Mouse (Mus musculus): ENCODE results near the gene Hist1h2bk. TPM values are rescaled to one million over a fixed set of nuclear protein-coding genes. Genes with fewer than 3 reads are reported as not detected.

Hist1h2bk gene
- not detected for polyA plus RNA-seq (2017; shearing (Covaris generic))

DNA sequence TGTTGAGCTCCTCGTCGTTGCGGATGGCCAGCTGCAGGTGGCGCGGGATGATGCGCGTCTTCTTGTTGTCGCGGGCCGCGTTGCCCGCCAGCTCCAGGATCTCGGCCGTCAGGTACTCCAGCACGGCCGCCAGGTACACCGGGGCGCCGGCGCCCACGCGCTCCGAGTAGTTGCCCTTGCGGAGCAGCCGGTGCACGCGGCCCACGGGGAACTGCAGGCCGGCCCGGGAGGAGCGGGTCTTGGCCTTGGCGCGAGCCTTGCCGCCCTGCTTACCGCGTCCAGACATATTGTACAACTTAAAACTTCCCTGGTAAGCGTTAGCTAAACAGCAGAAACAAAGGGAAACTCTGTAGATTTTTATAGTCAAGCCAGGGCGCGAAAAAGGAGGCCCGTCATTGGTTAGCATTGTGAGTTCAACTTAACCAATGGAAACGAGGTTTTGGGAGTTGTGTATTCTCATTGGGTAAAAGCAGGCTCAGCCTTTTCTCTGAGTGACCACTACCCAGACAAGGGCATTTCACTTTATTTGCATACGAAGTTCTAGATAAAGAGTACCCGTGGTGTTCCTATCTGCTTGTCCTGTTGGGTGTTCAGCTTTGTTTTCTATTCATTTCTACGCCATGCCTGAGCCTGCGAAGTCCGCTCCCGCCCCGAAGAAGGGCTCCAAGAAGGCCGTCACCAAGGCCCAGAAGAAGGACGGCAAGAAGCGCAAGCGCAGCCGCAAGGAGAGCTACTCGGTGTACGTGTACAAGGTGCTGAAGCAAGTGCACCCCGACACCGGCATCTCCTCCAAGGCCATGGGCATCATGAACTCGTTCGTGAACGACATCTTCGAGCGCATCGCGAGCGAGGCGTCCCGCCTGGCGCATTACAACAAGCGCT is at the start of gene Hist1h2bk, which contains the start of gene Hist1h2ah:
Gene Hist1h2bk (plus strand): TSS at position 604 of the 882 bp plus-strand sequence.
Gene Hist1h2ah (minus strand): TSS at position 302 of the 882 bp plus-strand sequence.

DNA sequence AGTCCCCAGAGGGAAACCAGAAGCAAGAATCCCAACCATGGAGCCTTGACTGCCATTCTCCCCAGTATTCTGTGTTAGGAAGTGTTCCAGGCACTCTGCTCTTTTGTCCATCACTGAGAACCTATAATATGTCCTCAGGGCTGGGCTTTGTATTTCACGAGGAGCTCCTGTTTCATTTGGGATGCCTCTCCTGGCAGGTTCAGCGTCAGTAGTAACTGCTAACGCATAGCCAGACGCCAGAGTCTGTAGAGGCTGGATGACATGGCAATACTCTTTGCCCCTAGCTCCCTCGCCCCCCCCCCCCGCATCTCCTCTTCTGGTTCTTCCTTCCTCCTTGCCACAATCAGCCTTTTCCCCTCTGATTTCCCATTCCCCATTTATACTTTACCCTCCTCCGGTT is 26.0 kb upstream of the Hist1h2bk start, which contains the start of gene Prss16:
Gene Prss16 (minus strand): TSS at position 101 of the 400 bp plus-strand sequence.

DNA sequence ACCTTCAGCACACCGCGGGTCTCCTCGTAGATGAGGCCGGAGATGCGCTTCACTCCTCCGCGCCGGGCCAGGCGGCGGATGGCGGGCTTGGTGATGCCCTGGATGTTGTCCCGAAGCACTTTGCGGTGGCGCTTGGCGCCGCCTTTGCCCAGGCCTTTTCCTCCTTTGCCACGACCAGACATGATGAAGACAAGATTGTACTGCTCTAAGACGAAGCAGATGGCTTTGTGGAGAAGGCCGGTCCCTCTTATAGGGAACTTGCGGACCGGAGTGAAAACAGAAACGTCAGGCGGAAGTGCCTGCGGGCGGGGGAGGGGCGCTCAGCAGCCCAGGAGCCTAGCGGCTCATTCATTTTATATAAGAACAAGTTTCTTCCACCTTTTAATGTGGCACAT is 5.5 kb downstream of the Hist1h2bk start, which contains the start of gene Hist1h4i:
Gene Hist1h4i (minus strand): TSS at position 221 of the 395 bp plus-strand sequence.

GRCm38 (mm10) chr13:22042568-22043502 is 7.2 kb downstream of the Hist1h2bk start, which contains the start of the genes Hist1h2ag and Hist1h2bj:
Gene Hist1h2ag, minus strand, starts transcription at chr13:22042944.
Gene Hist1h2bj, plus strand, starts transcription at chr13:22043214.

GRCm38 (mm10) chr13:22084140-22084539 is 48.5 kb downstream of the Hist1h2bk start, which contains the start of gene Vmn1r188:
Gene Vmn1r188, plus strand, starts transcription at chr13:22084440.

Other genes with a start within 250 kb of the Hist1h2bk start
- gene Hist1h2an, start 248.7 kb upstream of the Hist1h2bk start, polyA plus RNA-seq (2017; shearing (Covaris generic)), result not detected
- gene Hist1h2bp, start 248.4 kb upstream of the Hist1h2bk start, polyA plus RNA-seq (2017; shearing (Covaris generic)), result not detected
- gene Hist1h2bq, start 225.7 kb upstream of the Hist1h2bk start, polyA plus RNA-seq (2017; shearing (Covaris generic)), result 6.5 TPM
- not detected for gene Hist1h2ao, start 225.4 kb upstream of the Hist1h2bk start, polyA plus RNA-seq (2017; shearing (Covaris generic))
- 42.3 TPM for gene Hist1h4m, start 224.1 kb upstream of the Hist1h2bk start, polyA plus RNA-seq (2017; shearing (Covaris generic))
- gene Hist1h4n, start 203.7 kb upstream of the Hist1h2bk start, polyA plus RNA-seq (2017; shearing (Covaris generic)), result 3.8 TPM
- gene Hist1h2ap, start 202.4 kb upstream of the Hist1h2bk start, polyA plus RNA-seq (2017; shearing (Covaris generic)), result 104 TPM
- 6.7 TPM for gene Hist1h2br, start 202.1 kb upstream of the Hist1h2bk start, polyA plus RNA-seq (2017; shearing (Covaris generic))
- gene Zfp184, start 90.8 kb upstream of the Hist1h2bk start, polyA plus RNA-seq (2017; shearing (Covaris generic)), result 0.24 TPM
- gene Pom121l2, start 54.7 kb upstream of the Hist1h2bk start, polyA plus RNA-seq (2017; shearing (Covaris generic)), result not detected
- gene Prss16, start 26.1 kb upstream of the Hist1h2bk start, polyA plus RNA-seq (2017; shearing (Covaris generic)), result 0.20 TPM
- gene Hist1h2ah, start 302 bp upstream of the Hist1h2bk start, polyA plus RNA-seq (2017; shearing (Covaris generic)), result not detected
- gene Hist1h4i, start 5.5 kb downstream of the Hist1h2bk start, polyA plus RNA-seq (2017; shearing (Covaris generic)), result 12.9 TPM
- gene Hist1h2ag, start 7.1 kb downstream of the Hist1h2bk start, polyA plus RNA-seq (2017; shearing (Covaris generic)), result 2.4 TPM
- 3.9 TPM for gene Hist1h2bj, start 7.3 kb downstream of the Hist1h2bk start, polyA plus RNA-seq (2017; shearing (Covaris generic))
- not detected for gene Vmn1r188, start 48.6 kb downstream of the Hist1h2bk start, polyA plus RNA-seq (2017; shearing (Covaris generic))
- gene Vmn1r189, start 70.0 kb downstream of the Hist1h2bk start, polyA plus RNA-seq (2017; shearing (Covaris generic)), result not detected
- gene Vmn1r191, start 148.1 kb downstream of the Hist1h2bk start, polyA plus RNA-seq (2017; shearing (Covaris generic)), result not detected
- gene Vmn1r192, start 155.3 kb downstream of the Hist1h2bk start, polyA plus RNA-seq (2017; shearing (Covaris generic)), result not detected
- gene Vmn1r193, start 187.3 kb downstream of the Hist1h2bk start, polyA plus RNA-seq (2017; shearing (Covaris generic)), result not detected
- gene Vmn1r194, start 208.3 kb downstream of the Hist1h2bk start, polyA plus RNA-seq (2017; shearing (Covaris generic)), result not detected
- gene Vmn1r195, start 234.7 kb downstream of the Hist1h2bk start, polyA plus RNA-seq (2017; shearing (Covaris generic)), result not detected